Comparison of ENCODE assay signal across 9 mouse cellular contexts in genomic region chr8:93011439-93011838, GRCm38 (mm10). TPM values are rescaled to one million over a fixed set of nuclear protein-coding genes. Genes with fewer than 3 reads are reported as not detected.
DNase-seq lines count a peak whose midpoint lies in the region; ATAC-seq and TF ChIP-seq lines count a peak whose summit lies in the region.
"Had no signal": no experiment of that assay in that cellular context is flagged by ENCODE, and none has a peak within 500 bp of the region (broad histone marks: within the 10 kb centered on the region; RNA-seq: fewer than 3 reads in every experiment).

No protein-coding gene starts in this region.

- 0 out of 2 replicates have a peak, but pooled peaks have one; percentile 34 for ATAC-seq in erythroid progenitor cell, adult 5-6 weeks (replicated peaks; ENCODE audit: low FRiP score, poor library complexity, severe bottlenecking)
- ATAC-seq in heart, postnatal 0 days (ENCODE audit: insufficient read depth, low read depth), result peak; percentile 69

- H3K27me3 ChIP-seq in heart, postnatal 0 days (ENCODE audit: control insufficient read depth, insufficient read depth, low read length), result 0 out of 2 replicates have a peak, but pooled peaks cover 3% of the 10 kb centered on the region
- H3K27me3 ChIP-seq: embryonic facial prominence, embryonic 13.5 days had no signal

- H3K4me1 ChIP-seq in bone marrow macrophage, adult 2 months (ENCODE audit: control insufficient read depth, insufficient read depth, low read length), result no peaks in the 10 kb centered on the region
- H3K4me1 ChIP-seq in heart, postnatal 0 days (ENCODE audit: control insufficient read depth, insufficient read depth), result peaks cover 3% of the 10 kb centered on the region; the same call in 1 of the 2 replicates
- H3K4me1 ChIP-seq in lung, adult 2 months (ENCODE audit: control insufficient read depth, insufficient read depth, low read length), result peaks cover 2% of the 10 kb centered on the region; the same call in 1 of the 2 replicates
- H3K4me1 ChIP-seq in olfactory bulb, adult 2 months (ENCODE audit: control insufficient read depth, insufficient read depth, low read length), result no peaks in the 10 kb centered on the region
- H3K4me1 ChIP-seq: embryonic facial prominence, embryonic 13.5 days had no signal

- no peak overlapping the region for H3K4me2 ChIP-seq in heart, postnatal 0 days (ENCODE audit: low read depth, low read length)
- H3K4me2 ChIP-seq: embryonic facial prominence, embryonic 13.5 days had no signal

- no peaks in the 10 kb centered on the region for H3K36me3 ChIP-seq in heart, postnatal 0 days (replicated peaks; ENCODE audit: control insufficient read depth, insufficient read depth, low read length)
- H3K36me3 ChIP-seq: embryonic facial prominence, embryonic 13.5 days had no signal

- 4% methylated on average over 9 of the region's 9 CpGs for WGBS in heart, postnatal 0 days
- 6% methylated on average over 9 of the region's 9 CpGs for WGBS in lung, adult 2 months
- WGBS in olfactory bulb, adult 2 months, result 7% methylated on average over 9 of the region's 9 CpGs

- peak; percentile 18 for DNase-seq in CD4-positive helper T cell, adult 2 months (ENCODE audit: low read depth, low spot score)
- DNase-seq in heart, postnatal 0 days (ENCODE audit: low spot score), result peak; percentile 41
- DNase-seq in kidney, postnatal 4 days, result peak; percentile 93 to 94
- peak; percentile 81 for DNase-seq in lung, adult 2 months
- peak; percentile 68 for DNase-seq in thymus, postnatal 14 days

- no peak for TF ChIP-seq POLR2A in bone marrow macrophage, adult 2 months (IDR thresholded peaks at IDR 0.05; ENCODE audit: borderline replicate concordance, low read depth, low read length)
- no peak for TF ChIP-seq POLR2A in lung, adult 2 months (IDR thresholded peaks at IDR 0.05; ENCODE audit: borderline replicate concordance, extremely low read depth, low read depth, low read length)
- no peak for TF ChIP-seq POLR2A in olfactory bulb, adult 2 months (IDR thresholded peaks at IDR 0.05; ENCODE audit: insufficient read depth, low read depth, low read length)

- no peak overlapping the region for H3K27ac ChIP-seq in bone marrow macrophage, adult 2 months (ENCODE audit: insufficient read depth, low read depth, low read length)
- H3K27ac ChIP-seq in heart, postnatal 0 days (ENCODE audit: low read depth), result no peak overlapping the region
- H3K27ac ChIP-seq in olfactory bulb, adult 2 months (ENCODE audit: insufficient read depth, low read depth, low read length), result no peak overlapping the region
- H3K27ac ChIP-seq: embryonic facial prominence, embryonic 13.5 days had no signal

- no peaks in the 10 kb centered on the region for H3K9me3 ChIP-seq in heart, postnatal 0 days (replicated peaks; ENCODE audit: control insufficient read depth, low read length)
- H3K9me3 ChIP-seq: embryonic facial prominence, embryonic 13.5 days had no signal

- TF ChIP-seq CTCF in bone marrow macrophage, adult 2 months (IDR thresholded peaks at IDR 0.05; ENCODE audit: low read depth, low read length), result peak; percentile 74
- peak; percentile 97 for TF ChIP-seq CTCF in heart, postnatal 0 days (IDR thresholded peaks at IDR 0.05; ENCODE audit: low read depth)
- peak; percentile 95 for TF ChIP-seq CTCF in lung, adult 2 months (IDR thresholded peaks at IDR 0.05; ENCODE audit: insufficient read depth, low read length)
- peak; percentile 67 for TF ChIP-seq CTCF in olfactory bulb, adult 2 months (IDR thresholded peaks at IDR 0.05; ENCODE audit: insufficient read depth, low read depth, low read length)

- no peak overlapping the region for H3K4me3 ChIP-seq in bone marrow macrophage, adult 2 months (ENCODE audit: insufficient read depth, low read length)
- no peak overlapping the region for H3K4me3 ChIP-seq in heart, postnatal 0 days (ENCODE audit: low read depth, low read length)
- H3K4me3 ChIP-seq in lung, adult 2 months (replicated peaks; ENCODE audit: extremely low read depth, low read depth, low read length), result no peak overlapping the region
- H3K4me3 ChIP-seq in olfactory bulb, adult 2 months (ENCODE audit: insufficient read depth, low read depth, low read length), result no peak overlapping the region
- H3K4me3 ChIP-seq: embryonic facial prominence, embryonic 13.5 days had no signal

- TF ChIP-seq EP300 in heart, postnatal 0 days (IDR thresholded peaks at IDR 0.05; ENCODE audit: low read depth), result no peak

- H3K9ac ChIP-seq in heart, postnatal 0 days (replicated peaks; ENCODE audit: low read depth, low read length), result no peak overlapping the region
- H3K9ac ChIP-seq: embryonic facial prominence, embryonic 13.5 days had no signal

RNA-seq across cellular contexts. Expression of gene Ces1a, which starts 36.6 kb away (rescaled TPM):
- polyA plus RNA-seq in bone marrow macrophage, adult 2 months (2012; ENCODE audit: insufficient read depth, insufficient read length, missing spikeins), result not detected in 2 replicates
- not detected in 2 replicates for total RNA-seq in erythroid progenitor cell, adult 5-6 weeks (2015; ENCODE audit: low replicate concordance)
- total RNA-seq in erythroid progenitor cell, adult 5-6 weeks (2017; ENCODE audit: low replicate concordance), result not detected in 2 replicates
- not detected in 2 replicates for total RNA-seq in heart, postnatal 0 days (2014; rRNA removed; ENCODE audit: low replicate concordance)
- not detected in 2 replicates for polyA plus RNA-seq in heart, postnatal 0 days (2015; fragmentation: Nextera tagmentation; extraction: Ambion mirVana)
- polyA plus RNA-seq in lung, adult 2 months (2012; rRNA removed), result 0.07 TPM in 1 of 2 replicates, not detected in the other
- polyA plus RNA-seq in olfactory bulb, adult 2 months (2012; ENCODE audit: insufficient read depth, insufficient read length, low replicate concordance, missing spikeins), result not detected in 2 replicates

RNA-seq across cellular contexts. Expression of gene Slc6a2, which starts 51.6 kb away (rescaled TPM):
- not detected in 2 replicates for polyA plus RNA-seq in bone marrow macrophage, adult 2 months (2012; ENCODE audit: insufficient read depth, insufficient read length, missing spikeins)
- not detected in 2 replicates for total RNA-seq in erythroid progenitor cell, adult 5-6 weeks (2015; ENCODE audit: low replicate concordance)
- not detected in 2 replicates for total RNA-seq in erythroid progenitor cell, adult 5-6 weeks (2017; ENCODE audit: low replicate concordance)
- 0.27 TPM in 1 of 2 replicates, not detected in the other for total RNA-seq in heart, postnatal 0 days (2014; rRNA removed; ENCODE audit: low replicate concordance)
- polyA plus RNA-seq in heart, postnatal 0 days (2015; fragmentation: Nextera tagmentation; extraction: Ambion mirVana), result not detected in 2 replicates
- polyA plus RNA-seq in lung, adult 2 months (2012; rRNA removed), result 10.9 and 13.6 TPM in 2 replicates
- polyA plus RNA-seq in olfactory bulb, adult 2 months (2012; ENCODE audit: insufficient read depth, insufficient read length, low replicate concordance, missing spikeins), result not detected in 2 replicates

Comparison
In these comparisons a context has a peak if more than half of its experiments do, and no peak if none do; other contexts are left out.
1. DNase-seq: peak in every context shown above with its lines; median percentile 94 in kidney, postnatal 4 days; 81 in lung, adult 2 months; 68 in thymus, postnatal 14 days; 41 in heart, postnatal 0 days; 18 in CD4-positive helper T cell, adult 2 months.
2. RNA of gene Slc6a2, which starts 51.6 kb away (polyA plus RNA-seq): 10.9 to 13.6 TPM in lung, adult 2 months; not detected in bone marrow macrophage, adult 2 months, not detected in heart, postnatal 0 days and not detected in olfactory bulb, adult 2 months; every median in the first group is over 10 times any median in the second.
3. Peak in every context shown above with its lines, with median percentiles within 50 percentile points of each other: CTCF ChIP-seq.